Mouse (Mus musculus): ENCODE measurements at regions not wholly inside any gene's neighbourhood (a gene's known extent, or its start where the extent isn't known, plus 50 kb on each side); places are given as distances from the start of the nearest gene placed in this dataset.

GRCm38 (mm10) chr12:16058255-16058654 is 241.5 kb upstream of the Trib2 start:
- in situ Hi-C loops (cut with MboI; ENCODE audit: low sequenced_read_pairs in 2 of 2, unreplicated experiment in 2 of 2), result no loop called here

DNA sequence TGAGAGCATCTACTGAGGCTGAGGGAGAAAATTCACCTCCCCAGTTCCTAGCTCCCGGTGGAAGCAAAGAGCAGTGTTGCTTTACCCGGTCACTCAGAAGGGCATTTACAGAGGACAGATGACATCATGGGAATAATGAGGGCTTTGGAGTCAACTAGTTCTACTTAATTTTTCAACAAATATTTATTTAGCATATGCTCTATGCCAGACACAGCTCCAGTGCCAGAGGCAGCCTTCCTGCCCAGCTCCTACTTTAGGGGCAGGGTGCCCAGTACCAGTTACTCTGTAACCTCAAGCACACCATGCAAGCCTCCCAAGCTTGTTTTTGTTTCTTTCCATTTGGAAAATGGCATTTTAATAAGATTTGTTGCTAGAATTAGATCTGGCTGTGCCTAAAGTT is 240.1 kb upstream of the Trib2 start:
- Histone ChIP-seq H3K4me1 (ENCODE audit: control insufficient read depth in 2 of 2, insufficient read depth in 2 of 2, low read length in 2 of 2, poor library complexity in 1 of 2) (no peaks in the 10 kb centered on the region), H3K36me3 (ENCODE audit: control insufficient read depth, insufficient read depth, low read length, poor library complexity, severe bottlenecking) (no peaks in the 10 kb centered on the region), H3K4me3 (ENCODE audit: insufficient read depth in 1 of 2, low read depth in 1 of 2, low read length in 2 of 2, poor library complexity in 1 of 2, severe bottlenecking in 1 of 2) (no peak overlapping the region), H3K27ac (ENCODE audit: insufficient read depth, low read depth, low read length, poor library complexity, severe bottlenecking) (no peak overlapping the region), H3K9ac (ENCODE audit: insufficient read depth, low read depth, low read length, poor library complexity, severe bottlenecking) (no peak overlapping the region), H3K9me3 (ENCODE audit: control insufficient read depth, insufficient read depth, low read depth, low read length) (no peaks in the 10 kb centered on the region)
- in situ Hi-C loops (cut with MboI; ENCODE audit: low sequenced_read_pairs in 2 of 2, unreplicated experiment in 2 of 2), result no loop called here
- DNase-seq (ENCODE audit: low read depth, low spot score), result no peak
- TF ChIP-seq ZC3H11A (IDR thresholded peaks at IDR 0.05; ENCODE audit: borderline replicate concordance, low read depth, low read length), result no peak
- no peak for TF ChIP-seq ZNF384 (IDR thresholded peaks at IDR 0.05; ENCODE audit: low read depth, low read length)
- no peak for TF ChIP-seq HCFC1 (IDR thresholded peaks at IDR 0.05; ENCODE audit: borderline replicate concordance, insufficient read depth, low read length)
- TF ChIP-seq MAFK (IDR thresholded peaks at IDR 0.05; ENCODE audit: insufficient read depth, low read depth, low read length), result no peak
- no peak for TF ChIP-seq CHD2 (IDR thresholded peaks at IDR 0.05; ENCODE audit: low read depth, low read length)

More at GRCm38 (mm10) chr12:16058255-16058654, 241.5 kb upstream of the Trib2 start:
- no peaks in the 10 kb centered on the region for H3K9me3 ChIP-seq (ENCODE audit: control insufficient read depth, insufficient read depth, low read depth, low read length)
- no peaks in the 10 kb centered on the region for H3K36me3 ChIP-seq (ENCODE audit: control insufficient read depth, insufficient read depth, low read length, poor library complexity, severe bottlenecking)
- TF ChIP-seq ZC3H11A (IDR thresholded peaks at IDR 0.05; ENCODE audit: borderline replicate concordance, low read depth, low read length), result no peak
- TF ChIP-seq HCFC1 (IDR thresholded peaks at IDR 0.05; ENCODE audit: borderline replicate concordance, insufficient read depth, low read length), result no peak
- no peak for TF ChIP-seq ZNF384 (IDR thresholded peaks at IDR 0.05; ENCODE audit: low read depth, low read length)
- no peak for TF ChIP-seq MAFK (IDR thresholded peaks at IDR 0.05; ENCODE audit: insufficient read depth, low read depth, low read length)
- no peak for TF ChIP-seq CHD2 (IDR thresholded peaks at IDR 0.05; ENCODE audit: low read depth, low read length)
- H3K4me3 ChIP-seq (ENCODE audit: insufficient read depth in 1 of 2, low read depth in 1 of 2, low read length in 2 of 2, poor library complexity in 1 of 2, severe bottlenecking in 1 of 2), result no peak overlapping the region
- no peak overlapping the region for H3K9ac ChIP-seq (ENCODE audit: insufficient read depth, low read depth, low read length, poor library complexity, severe bottlenecking)
- no peak for DNase-seq (ENCODE audit: low read depth, low spot score)
- no peak overlapping the region for H3K27ac ChIP-seq (ENCODE audit: insufficient read depth, low read depth, low read length, poor library complexity, severe bottlenecking)
- no peaks in the 10 kb centered on the region for H3K4me1 ChIP-seq (ENCODE audit: control insufficient read depth in 2 of 2, insufficient read depth in 2 of 2, low read length in 2 of 2, poor library complexity in 1 of 2)

DNA sequence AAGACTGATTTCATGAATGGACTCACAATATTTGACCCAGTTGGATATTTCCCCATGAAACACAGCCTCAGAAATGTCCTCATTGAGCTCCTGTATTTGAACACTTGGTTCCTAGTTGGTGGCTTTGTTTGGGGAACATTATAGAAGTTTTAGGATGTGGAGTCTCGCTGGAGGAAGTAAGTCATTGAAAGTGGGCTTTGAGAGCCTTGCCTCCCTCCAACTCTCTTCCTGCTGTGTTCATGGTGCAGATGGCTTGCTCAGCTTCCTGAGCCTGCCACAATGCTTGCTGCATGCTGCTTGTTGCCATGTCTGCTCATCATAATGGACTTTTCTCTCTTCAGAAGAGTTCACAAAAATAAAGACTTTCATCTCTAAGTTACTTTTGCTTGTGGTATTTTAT is 239.5 kb upstream of the Trib2 start:
- TF ChIP-seq MAFK (IDR thresholded peaks at IDR 0.05; ENCODE audit: insufficient read depth, low read depth, low read length) (no peak), HCFC1 (IDR thresholded peaks at IDR 0.05; ENCODE audit: borderline replicate concordance, insufficient read depth, low read length) (no peak), ZNF384 (IDR thresholded peaks at IDR 0.05; ENCODE audit: low read depth, low read length) (no peak), ZC3H11A (IDR thresholded peaks at IDR 0.05; ENCODE audit: borderline replicate concordance, low read depth, low read length) (no peak), CHD2 (IDR thresholded peaks at IDR 0.05; ENCODE audit: low read depth, low read length) (no peak)
- in situ Hi-C loops (cut with MboI; ENCODE audit: low sequenced_read_pairs in 2 of 2, unreplicated experiment in 2 of 2), result no loop called here
- no peak for DNase-seq (ENCODE audit: low read depth, low spot score)
- H3K27ac ChIP-seq (ENCODE audit: insufficient read depth, low read depth, low read length, poor library complexity, severe bottlenecking), result no peak overlapping the region
- H3K4me1 ChIP-seq (ENCODE audit: control insufficient read depth in 2 of 2, insufficient read depth in 2 of 2, low read length in 2 of 2, poor library complexity in 1 of 2), result no peaks in the 10 kb centered on the region
- no peaks in the 10 kb centered on the region for H3K9me3 ChIP-seq (ENCODE audit: control insufficient read depth, insufficient read depth, low read depth, low read length)
- no peak overlapping the region for H3K4me3 ChIP-seq (ENCODE audit: insufficient read depth in 1 of 2, low read depth in 1 of 2, low read length in 2 of 2, poor library complexity in 1 of 2, severe bottlenecking in 1 of 2)
- H3K36me3 ChIP-seq (ENCODE audit: control insufficient read depth, insufficient read depth, low read length, poor library complexity, severe bottlenecking), result no peaks in the 10 kb centered on the region
- H3K9ac ChIP-seq (ENCODE audit: insufficient read depth, low read depth, low read length, poor library complexity, severe bottlenecking), result no peak overlapping the region

DNA sequence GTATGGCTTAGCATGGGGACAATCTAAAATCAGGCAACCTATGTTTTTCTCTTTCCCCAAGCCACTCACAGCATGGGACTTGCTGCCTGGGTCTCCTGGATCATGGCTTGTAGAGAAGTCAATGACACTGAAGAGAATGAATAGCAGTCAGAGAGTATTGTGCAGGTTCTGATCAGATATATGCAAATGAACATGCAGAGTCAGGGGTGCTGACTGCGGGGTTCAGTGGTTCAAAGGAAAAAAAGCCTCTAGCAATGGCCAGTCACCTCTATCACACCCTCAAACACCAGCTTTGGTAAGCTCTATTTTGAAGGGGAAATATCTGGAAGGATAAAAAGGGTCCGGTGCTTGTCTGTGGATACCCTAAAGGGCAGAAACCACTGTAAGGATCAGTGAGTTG is 237.9 kb upstream of the Trib2 start:
- TF ChIP-seq HCFC1 (IDR thresholded peaks at IDR 0.05; ENCODE audit: borderline replicate concordance, insufficient read depth, low read length) (no peak), ZC3H11A (IDR thresholded peaks at IDR 0.05; ENCODE audit: borderline replicate concordance, low read depth, low read length) (no peak), ZNF384 (IDR thresholded peaks at IDR 0.05; ENCODE audit: low read depth, low read length) (no peak), MAFK (IDR thresholded peaks at IDR 0.05; ENCODE audit: insufficient read depth, low read depth, low read length) (no peak), CHD2 (IDR thresholded peaks at IDR 0.05; ENCODE audit: low read depth, low read length) (no peak)
- no peak overlapping the region for H3K27ac ChIP-seq (ENCODE audit: insufficient read depth, low read depth, low read length, poor library complexity, severe bottlenecking)
- H3K4me3 ChIP-seq (ENCODE audit: insufficient read depth in 1 of 2, low read depth in 1 of 2, low read length in 2 of 2, poor library complexity in 1 of 2, severe bottlenecking in 1 of 2), result no peak overlapping the region
- H3K4me1 ChIP-seq (ENCODE audit: control insufficient read depth in 2 of 2, insufficient read depth in 2 of 2, low read length in 2 of 2, poor library complexity in 1 of 2), result no peaks in the 10 kb centered on the region
- in situ Hi-C loops (cut with MboI; ENCODE audit: low sequenced_read_pairs in 2 of 2, unreplicated experiment in 2 of 2), result no loop called here
- no peaks in the 10 kb centered on the region for H3K36me3 ChIP-seq (ENCODE audit: control insufficient read depth, insufficient read depth, low read length, poor library complexity, severe bottlenecking)
- no peak overlapping the region for H3K9ac ChIP-seq (ENCODE audit: insufficient read depth, low read depth, low read length, poor library complexity, severe bottlenecking)
- DNase-seq (ENCODE audit: low read depth, low spot score), result no peak
- no peaks in the 10 kb centered on the region for H3K9me3 ChIP-seq (ENCODE audit: control insufficient read depth, insufficient read depth, low read depth, low read length)

DNA sequence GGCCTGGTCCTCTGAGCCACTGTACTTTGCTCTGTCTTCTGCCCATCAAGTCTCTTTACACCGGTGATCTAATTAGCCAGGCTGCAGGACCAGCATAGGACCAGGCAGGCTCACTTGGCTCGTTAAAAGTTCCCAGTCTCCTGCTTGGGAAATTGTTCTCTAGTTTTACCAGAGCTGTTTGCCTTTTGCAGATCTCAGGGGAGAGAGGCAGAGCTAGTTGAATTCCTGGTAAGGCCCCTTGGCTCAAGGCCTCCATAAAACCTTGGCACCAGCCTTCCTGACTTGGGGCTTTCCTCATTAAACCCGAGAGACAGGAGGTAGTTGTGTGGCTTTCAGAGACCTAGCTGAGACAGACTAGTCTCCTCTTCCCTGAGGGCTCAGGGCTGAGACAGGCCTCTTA is 237.0 kb upstream of the Trib2 start:
- TF ChIP-seq CHD2 (IDR thresholded peaks at IDR 0.05; ENCODE audit: low read depth, low read length) (no peak), MAFK (IDR thresholded peaks at IDR 0.05; ENCODE audit: insufficient read depth, low read depth, low read length) (no peak), ZNF384 (IDR thresholded peaks at IDR 0.05; ENCODE audit: low read depth, low read length) (no peak), ZC3H11A (IDR thresholded peaks at IDR 0.05; ENCODE audit: borderline replicate concordance, low read depth, low read length) (no peak), HCFC1 (IDR thresholded peaks at IDR 0.05; ENCODE audit: borderline replicate concordance, insufficient read depth, low read length) (no peak)

More for the DNA sequence above, 237.0 kb upstream of the Trib2 start:
- no peak for DNase-seq (ENCODE audit: low read depth, low spot score)
- H3K27ac ChIP-seq (ENCODE audit: insufficient read depth, low read depth, low read length, poor library complexity, severe bottlenecking), result no peak overlapping the region
- no peak overlapping the region for H3K4me3 ChIP-seq (ENCODE audit: insufficient read depth in 1 of 2, low read depth in 1 of 2, low read length in 2 of 2, poor library complexity in 1 of 2, severe bottlenecking in 1 of 2)
- in situ Hi-C loops (cut with MboI; ENCODE audit: low sequenced_read_pairs in 2 of 2, unreplicated experiment in 2 of 2), result no loop called here
- H3K9me3 ChIP-seq (ENCODE audit: control insufficient read depth, insufficient read depth, low read depth, low read length), result no peaks in the 10 kb centered on the region
- no peaks in the 10 kb centered on the region for H3K36me3 ChIP-seq (ENCODE audit: control insufficient read depth, insufficient read depth, low read length, poor library complexity, severe bottlenecking)
- no peaks in the 10 kb centered on the region for H3K4me1 ChIP-seq (ENCODE audit: control insufficient read depth in 2 of 2, insufficient read depth in 2 of 2, low read length in 2 of 2, poor library complexity in 1 of 2)
- H3K9ac ChIP-seq (ENCODE audit: insufficient read depth, low read depth, low read length, poor library complexity, severe bottlenecking), result no peak overlapping the region

Measured in ES-E14 (cell line).